Mouse (Mus musculus) limb, embryonic 12.5 days (tissue): Measurements from ENCODE around the gene Ccdc9b. TPM values are rescaled to one million over a fixed set of nuclear protein-coding genes. Genes with fewer than 3 reads are reported as not detected.
A peak's percentile ranks its signal among the peaks of the same experiment; 100 is the strongest.

ENCODE experiments used
- ATAC-seq: fragments of 200-750 bp; cut with Nextera tagmentation; 2 replicates; pipeline ENCODE4 v1.8.0; 2017; ENCODE audit warnings: low read depth, moderate TSS enrichment; ENCODE audit not compliant: insufficient number of reproducible peaks, insufficient read depth, low FRiP score, low TSS enrichment
- H3K27ac ChIP-seq: fragments of 300-500 bp; sonication (generic); 2 replicates; pipeline ENCODE4 v1.5.1; 2016; ENCODE audit warnings: mild to moderate bottlenecking, moderate library complexity
- H3K27me3 ChIP-seq: fragments of 300-500 bp; sonication (generic); 2 replicates; pipeline ENCODE4 v1.6.1; 2016; ENCODE audit warnings: mild to moderate bottlenecking, moderate library complexity
- H3K36me3 ChIP-seq: fragments of 300-500 bp; sonication (generic); 2 replicates; pipeline ENCODE4 v1.6.1; 2016; ENCODE audit warnings: mild to moderate bottlenecking, moderate library complexity
- H3K4me1 ChIP-seq: fragments of 300-500 bp; sonication (generic); replicated peaks from 2 replicates; pipeline ENCODE4 v1.6.1; 2016
- H3K4me2 ChIP-seq: fragments of 300-500 bp; sonication (generic); 2 replicates; pipeline ENCODE4 v1.6.1; 2016; ENCODE audit warnings: mild to moderate bottlenecking, moderate library complexity
- H3K4me3 ChIP-seq: fragments of 300-500 bp; sonication (generic); replicated peaks from 2 replicates; pipeline ENCODE4 v1.5.1; 2016; ENCODE audit warnings: mild to moderate bottlenecking
- H3K9ac ChIP-seq: fragments of 300-500 bp; sonication (generic); replicated peaks from 2 replicates; pipeline ENCODE4 v1.6.1; 2016; ENCODE audit warnings: mild to moderate bottlenecking, moderate library complexity
- H3K9me3 ChIP-seq: fragments of 300-500 bp; sonication (generic); 2 replicates; pipeline ENCODE4 v1.6.1; 2016; ENCODE audit warnings: mild to moderate bottlenecking, moderate library complexity
- WGBS: fragments of 180-500 bp; shearing (Covaris S2); methylation state at CpG from one replicate; pipeline ENCODE4 v1.1.7; 2016; 5-methylcytosine and 5-hydroxymethylcytosine counted together
- polyA plus RNA-seq: library from polyadenylated mRNA; unstranded; fragments of >200 nt; fragmentation: Nextera tagmentation; extraction: Ambion mirVana; gene quantifications from 2 replicates; pipeline ENCODE4 v1.2.1, GENCODE M21; 2016

Gene Ccdc9b
- polyA plus RNA-seq, 1 experiment from 2014 or later, result 0.51 TPM

DNA sequence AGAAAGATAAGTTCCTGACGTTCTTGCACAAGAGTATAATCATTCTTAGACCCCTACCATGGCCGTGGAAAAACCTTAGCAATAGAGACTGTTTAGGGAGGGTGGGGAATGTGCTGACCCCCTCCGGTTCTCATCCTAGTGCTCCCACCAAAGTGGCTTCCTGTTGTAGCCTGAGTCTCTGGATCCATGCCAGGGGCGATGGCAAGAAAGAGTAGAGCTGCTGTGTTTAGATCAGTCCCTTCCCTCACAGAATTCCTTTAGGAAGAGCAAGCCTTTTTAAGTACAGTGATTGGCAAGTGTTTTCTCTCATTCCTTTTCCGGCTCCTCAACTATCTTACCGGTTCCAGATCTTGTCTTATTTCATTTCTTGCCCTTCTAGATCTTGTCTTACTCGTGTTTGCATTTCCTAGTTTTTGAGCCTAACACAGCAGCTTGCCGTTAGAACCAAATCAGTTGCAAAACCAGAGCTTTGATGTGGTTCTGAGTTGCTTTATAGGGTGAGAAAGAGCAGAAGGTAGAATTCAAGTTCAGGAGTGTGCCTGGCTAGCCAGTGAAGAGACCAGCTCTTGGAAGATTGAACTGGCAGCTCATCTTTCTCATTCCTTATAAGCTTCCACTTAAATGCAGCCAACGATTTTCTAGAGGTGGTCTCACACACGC is 15.0 kb downstream of the Ccdc9b start:
- H3K27ac ChIP-seq, result no peak overlapping the region
- peak overlapping the region; percentile 97 for H3K4me2 ChIP-seq
- peaks cover 58% of the 10 kb centered on the region for H3K4me1 ChIP-seq
- H3K9ac ChIP-seq, result no peak overlapping the region
- no peaks in the 10 kb centered on the region for H3K9me3 ChIP-seq
- no peaks in the 10 kb centered on the region for H3K36me3 ChIP-seq
- peaks cover 28% of the 10 kb centered on the region for H3K27me3 ChIP-seq
- WGBS, result 38% methylated on average over 10 of the region's 10 CpGs
- ATAC-seq, result no peak
- peak overlapping the region; percentile 95 for H3K4me3 ChIP-seq

DNA sequence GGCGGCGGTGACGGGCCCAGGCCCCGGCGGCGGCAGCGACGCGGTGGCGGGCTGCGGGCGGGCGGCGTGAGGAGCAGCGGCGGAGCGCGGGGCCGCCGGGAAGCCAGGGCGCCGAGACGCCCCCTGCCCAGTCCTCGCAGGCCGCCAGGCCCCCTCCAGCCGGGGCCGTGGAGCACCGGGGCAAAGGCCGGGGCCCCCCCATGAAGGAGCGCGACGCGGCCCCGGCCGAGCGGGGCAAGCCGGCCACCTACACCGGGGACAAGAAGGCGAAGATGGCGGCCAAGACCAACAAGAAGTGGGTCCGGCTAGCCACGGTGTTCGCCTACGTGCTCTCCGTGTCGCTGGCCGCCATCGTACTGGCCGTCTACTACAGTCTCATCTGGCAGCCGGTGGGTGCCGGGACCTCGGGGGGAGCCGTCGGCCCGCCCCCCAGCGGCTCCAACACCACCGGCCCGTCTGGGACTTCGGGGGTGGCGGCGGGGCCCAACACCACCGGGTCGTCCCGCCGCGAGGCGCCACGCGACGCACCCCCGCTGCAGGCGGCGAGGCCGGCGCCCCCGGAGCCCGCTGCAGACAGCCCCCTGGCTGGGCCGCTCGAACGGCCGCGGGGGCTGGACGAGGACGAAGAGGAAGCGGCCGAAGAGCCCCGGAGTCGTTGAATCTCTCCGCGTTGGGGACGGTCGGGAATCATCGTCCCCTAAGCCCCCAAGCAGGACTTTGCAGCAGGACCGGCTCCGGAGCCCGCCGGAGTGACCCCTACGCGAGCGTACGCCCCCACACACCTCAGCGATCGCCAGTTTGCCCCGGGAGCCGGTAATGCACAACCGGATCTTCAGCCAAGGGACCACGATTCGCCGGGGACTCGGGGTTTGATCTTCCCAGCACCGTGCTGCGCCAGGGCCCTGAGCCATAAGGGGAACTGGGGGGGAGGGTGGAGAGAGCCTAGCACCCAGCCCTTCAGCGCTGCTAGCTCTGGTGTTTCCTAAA is 16.3 kb downstream of the Ccdc9b start:
- peaks cover 35% of the 10 kb centered on the region for H3K27me3 ChIP-seq
- H3K4me1 ChIP-seq, result peaks cover 51% of the 10 kb centered on the region
- H3K4me3 ChIP-seq, result peak overlapping the region; percentile 95
- peak overlapping the region; percentile 97 for H3K4me2 ChIP-seq
- H3K9ac ChIP-seq, result peak overlapping the region; percentile 88
- H3K9me3 ChIP-seq, result no peaks in the 10 kb centered on the region
- peak; percentile 28 for ATAC-seq
- WGBS, result under 1% methylated on average over 103 of the region's 113 CpGs
- H3K36me3 ChIP-seq, result no peaks in the 10 kb centered on the region
- H3K27ac ChIP-seq, result peak overlapping the region; percentile 35; the same call in 1 of the 2 replicates

DNA sequence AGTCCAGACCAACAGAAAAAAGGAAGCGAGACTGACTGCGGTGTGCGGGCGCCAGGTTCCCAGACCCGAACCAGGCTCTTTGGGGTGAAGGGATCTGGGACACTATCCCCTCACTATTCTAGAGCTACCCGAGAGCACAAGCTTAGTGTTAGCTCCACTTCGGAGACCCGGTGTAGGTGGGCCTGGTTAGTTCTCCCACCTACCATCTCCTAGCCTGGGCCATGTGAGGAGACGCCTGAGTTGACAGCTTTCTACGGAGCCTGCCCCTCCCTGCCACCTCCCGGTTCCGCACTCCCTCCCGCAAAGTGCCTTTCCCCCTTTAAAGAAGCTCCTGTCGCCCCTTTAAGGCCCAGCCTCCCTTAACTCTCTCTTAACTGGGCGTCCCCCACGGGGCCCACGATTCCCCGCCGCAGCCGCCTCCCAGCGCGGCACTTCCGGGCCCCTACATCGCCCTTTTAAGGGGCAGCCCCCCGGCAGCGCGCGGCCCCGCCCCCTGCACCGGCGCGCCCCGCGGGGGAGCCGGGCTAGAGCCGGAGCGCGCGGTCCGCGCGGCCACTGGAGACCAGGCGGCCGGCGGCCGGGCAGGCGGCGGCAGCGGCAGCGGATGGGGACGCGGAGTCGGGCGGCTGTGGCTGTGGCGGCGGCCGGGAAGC is 17.1 kb downstream of the Ccdc9b start, which contains the start of gene Inafm2:
Gene Inafm2 (plus strand): TSS at position 527 of the 653 bp plus-strand sequence.
- H3K27ac ChIP-seq, result peak within 1 kb of the TSS; percentile 35; the same call in 1 of the 2 replicates
- WGBS, result under 1% methylated on average over 55 of the region's 57 CpGs
- peaks cover 48% of the 10 kb centered on the region for H3K4me1 ChIP-seq
- peak within 1 kb of the TSS; percentile 88 for H3K9ac ChIP-seq
- H3K4me3 ChIP-seq, result peak within 1 kb of the TSS; percentile 95
- H3K36me3 ChIP-seq, result no peaks in the 10 kb centered on the region
- peak within 1 kb of the TSS; percentile 97 for H3K4me2 ChIP-seq
- ATAC-seq, result peak; percentile 77; the same call in 1 of the 2 replicates
- H3K27me3 ChIP-seq, result peaks cover 35% of the 10 kb centered on the region
- H3K9me3 ChIP-seq, result no peaks in the 10 kb centered on the region

DNA sequence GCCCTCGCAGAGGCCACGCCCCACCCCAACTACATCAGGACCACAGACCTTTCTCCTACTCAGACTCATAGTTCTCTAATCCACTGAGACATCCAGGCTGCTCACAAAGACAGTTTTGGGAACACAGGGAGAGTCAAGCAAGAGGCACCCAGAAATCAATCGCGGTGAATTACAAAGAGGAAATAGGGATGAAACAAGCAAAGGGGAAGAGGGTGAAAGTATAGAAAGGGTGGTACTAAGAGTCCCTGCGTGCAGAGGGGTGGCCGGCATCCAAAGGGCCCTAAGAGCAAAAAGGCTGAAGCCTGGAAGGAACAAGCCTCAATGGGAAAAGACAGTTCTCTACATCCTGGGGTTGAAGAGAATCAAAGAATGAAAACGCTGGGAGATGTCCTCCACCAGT is 17.8 kb downstream of the Ccdc9b start:
- H3K27ac ChIP-seq, result no peak overlapping the region
- no peaks in the 10 kb centered on the region for H3K9me3 ChIP-seq
- H3K4me3 ChIP-seq, result peak overlapping the region; percentile 95
- peaks cover 35% of the 10 kb centered on the region for H3K27me3 ChIP-seq
- H3K9ac ChIP-seq, result no peak overlapping the region
- WGBS, result 8% methylated on average over 7 of the region's 7 CpGs
- H3K36me3 ChIP-seq, result no peaks in the 10 kb centered on the region
- ATAC-seq, result no peak
- H3K4me2 ChIP-seq, result peak overlapping the region; percentile 97
- H3K4me1 ChIP-seq, result peaks cover 41% of the 10 kb centered on the region

DNA sequence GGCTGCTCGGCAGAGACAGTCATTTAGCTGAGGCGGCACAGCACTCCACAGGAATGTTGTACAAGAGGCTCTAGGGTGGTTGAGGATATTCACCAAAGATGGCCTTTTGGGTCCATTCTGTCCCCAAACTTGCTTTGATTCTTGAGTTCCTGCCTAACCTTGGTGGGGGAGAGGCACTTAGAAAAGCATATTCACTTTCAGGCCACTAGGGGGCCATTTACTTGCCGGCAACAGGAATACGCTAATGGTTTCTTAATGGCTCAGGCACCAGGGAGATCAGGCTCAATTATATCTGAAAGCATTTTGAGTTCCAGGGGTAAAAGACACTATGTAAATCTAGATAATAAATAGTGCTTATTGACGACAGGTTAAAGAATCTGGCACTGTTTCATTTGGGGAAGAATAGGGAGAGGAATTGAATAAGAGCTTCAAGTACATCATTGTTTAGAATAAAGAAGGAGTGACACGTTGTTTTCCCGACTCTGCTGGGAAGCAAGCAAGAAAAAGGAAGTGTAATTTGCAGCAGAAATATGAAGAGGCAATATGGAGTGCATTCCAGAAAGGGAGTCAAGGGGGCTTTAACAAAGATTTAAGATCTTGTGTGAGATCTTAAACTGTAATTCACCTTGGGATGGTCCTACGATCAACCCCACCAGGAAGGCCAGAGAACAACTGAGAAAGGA is 19.1 kb downstream of the Ccdc9b start:
- Histone ChIP-seq H3K9me3 (no peaks in the 10 kb centered on the region), H3K4me3 (no peak overlapping the region), H3K9ac (no peak overlapping the region), H3K4me1 (peaks cover 28% of the 10 kb centered on the region), H3K27me3 (peaks cover 38% of the 10 kb centered on the region), H3K4me2 (no peak overlapping the region), H3K27ac (no peak overlapping the region), H3K36me3 (no peaks in the 10 kb centered on the region)
- no peak for ATAC-seq
- 25% methylated on average over 8 of the region's 8 CpGs for WGBS

DNA sequence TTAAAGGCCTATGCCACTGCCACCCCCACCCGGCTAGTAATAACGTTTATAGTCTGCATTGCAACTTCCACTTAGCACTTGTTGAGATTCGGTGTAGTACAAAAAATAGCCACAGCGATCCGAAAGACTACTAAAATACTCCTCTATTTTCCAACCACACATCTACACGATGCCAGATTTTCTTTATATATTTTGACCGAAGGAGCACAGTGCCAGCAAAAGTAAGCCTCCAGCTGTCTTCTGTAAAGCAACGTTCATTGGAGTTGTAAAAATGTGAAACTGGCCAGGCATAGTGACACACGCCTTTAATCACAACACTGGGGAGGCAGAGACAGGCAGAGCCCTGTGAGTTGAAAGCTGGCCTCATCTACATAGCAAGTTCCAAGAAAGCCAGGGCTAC is 21.3 kb downstream of the Ccdc9b start:
- Histone ChIP-seq H3K9ac (no peak overlapping the region), H3K36me3 (no peaks in the 10 kb centered on the region), H3K4me1 (peaks cover 7% of the 10 kb centered on the region), H3K4me2 (no peak overlapping the region), H3K27me3 (peaks cover 38% of the 10 kb centered on the region), H3K4me3 (no peak overlapping the region), H3K27ac (no peak overlapping the region), H3K9me3 (no peaks in the 10 kb centered on the region)
- no peak for ATAC-seq
- 53% methylated on average over 9 of the region's 9 CpGs for WGBS

DNA sequence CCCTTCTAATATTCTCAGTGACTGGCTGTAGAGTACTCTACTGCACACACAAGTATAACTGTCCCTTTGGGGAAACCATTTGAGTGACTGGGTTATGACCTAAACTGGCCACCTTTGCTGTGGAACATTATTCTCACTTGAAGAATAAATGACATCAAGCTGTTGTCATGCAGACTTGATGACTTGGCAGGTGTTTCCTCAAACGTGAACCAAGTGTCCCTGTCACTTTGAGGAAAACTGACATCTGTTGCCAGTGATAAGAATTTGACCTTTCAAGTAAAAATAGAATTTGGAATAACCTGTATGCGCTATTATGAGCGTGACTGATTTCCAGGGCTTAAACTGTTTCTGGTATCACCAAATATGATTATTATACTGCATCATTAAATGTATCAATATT is 22.1 kb downstream of the Ccdc9b start:
- no peak for ATAC-seq
- H3K9ac ChIP-seq, result no peak overlapping the region
- 67% methylated on average over 3 of the region's 3 CpGs for WGBS
- H3K4me1 ChIP-seq, result peaks cover 7% of the 10 kb centered on the region
- no peak overlapping the region for H3K4me3 ChIP-seq
- H3K4me2 ChIP-seq, result no peak overlapping the region
- no peaks in the 10 kb centered on the region for H3K36me3 ChIP-seq
- no peak overlapping the region for H3K27ac ChIP-seq
- no peaks in the 10 kb centered on the region for H3K9me3 ChIP-seq
- peaks cover 41% of the 10 kb centered on the region for H3K27me3 ChIP-seq

DNA sequence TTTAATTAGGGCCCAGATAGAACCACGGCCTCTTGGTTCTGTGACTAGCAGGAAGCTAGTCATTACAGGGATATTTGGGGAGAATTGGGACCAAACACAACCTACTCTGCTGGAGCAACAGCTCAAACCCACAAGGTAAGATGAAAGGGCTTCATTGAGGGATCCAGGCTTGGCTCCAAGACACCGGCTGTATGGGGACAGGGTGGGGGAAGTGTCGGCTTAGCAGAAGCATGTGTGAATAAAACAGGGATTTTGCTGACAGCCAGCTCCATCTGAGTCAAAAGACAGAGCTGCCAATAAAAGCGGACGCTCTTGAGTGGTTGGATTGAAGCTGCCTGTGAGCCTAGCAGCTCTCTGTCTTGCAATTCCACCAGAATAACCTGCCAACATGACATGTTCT is 29.1 kb downstream of the Ccdc9b start:
- Histone ChIP-seq H3K27me3 (peaks cover 51% of the 10 kb centered on the region), H3K27ac (no peak overlapping the region), H3K9ac (no peak overlapping the region), H3K4me1 (peaks cover 15% of the 10 kb centered on the region), H3K36me3 (no peaks in the 10 kb centered on the region), H3K9me3 (no peaks in the 10 kb centered on the region), H3K4me2 (no peak overlapping the region), H3K4me3 (no peak overlapping the region)
- ATAC-seq, result no peak
- 38% methylated on average over 5 of the region's 5 CpGs for WGBS

DNA sequence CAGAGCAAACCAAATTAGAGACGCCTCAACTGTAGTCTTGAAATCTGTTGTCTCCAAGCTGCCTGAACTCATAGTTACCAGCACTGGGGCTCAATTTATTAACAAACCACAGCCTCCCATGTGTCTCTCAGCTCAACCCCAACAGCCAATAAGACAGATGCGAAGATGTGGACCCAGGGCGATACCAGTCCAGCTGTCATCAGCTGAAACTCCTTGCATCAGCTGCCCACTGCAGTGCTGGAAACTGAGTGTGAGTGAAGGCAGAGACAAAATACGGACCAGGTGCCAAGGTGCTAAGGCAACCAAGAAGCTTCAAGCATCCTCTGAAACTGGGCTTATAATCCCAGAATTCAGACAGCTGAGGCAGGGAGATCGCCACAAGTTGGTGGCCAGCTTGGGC is 30.5 kb downstream of the Ccdc9b start:
- no peak overlapping the region for H3K9ac ChIP-seq
- H3K4me1 ChIP-seq, result peaks cover 23% of the 10 kb centered on the region
- 86% methylated on average over 5 of the region's 5 CpGs for WGBS
- no peak overlapping the region for H3K4me3 ChIP-seq
- no peak overlapping the region for H3K27ac ChIP-seq
- no peaks in the 10 kb centered on the region for H3K9me3 ChIP-seq
- H3K36me3 ChIP-seq, result no peaks in the 10 kb centered on the region
- no peak overlapping the region for H3K4me2 ChIP-seq
- ATAC-seq, result no peak
- H3K27me3 ChIP-seq, result peaks cover 62% of the 10 kb centered on the region

DNA sequence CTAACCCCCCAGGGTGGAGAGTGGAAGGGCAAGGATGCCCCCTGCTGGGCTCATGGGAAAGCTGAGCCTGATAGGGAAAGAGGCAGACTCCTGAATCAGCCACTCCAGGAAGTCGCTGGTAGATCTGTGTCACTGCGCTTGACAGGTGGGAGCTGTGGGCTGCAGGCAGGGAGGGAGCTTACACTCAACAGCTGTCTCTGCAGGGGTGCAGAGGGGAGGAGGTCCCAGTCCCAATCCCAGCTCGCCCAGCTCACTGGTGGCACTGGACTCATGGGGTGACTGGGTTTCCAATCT is 31.9 kb downstream of the Ccdc9b start:
- no peak overlapping the region for H3K4me2 ChIP-seq
- no peak for ATAC-seq
- no peak overlapping the region for H3K27ac ChIP-seq
- no peak overlapping the region for H3K4me3 ChIP-seq
- H3K4me1 ChIP-seq, result peaks cover 23% of the 10 kb centered on the region
- H3K36me3 ChIP-seq, result no peaks in the 10 kb centered on the region
- no peaks in the 10 kb centered on the region for H3K9me3 ChIP-seq
- H3K9ac ChIP-seq, result no peak overlapping the region
- H3K27me3 ChIP-seq, result peaks cover 64% of the 10 kb centered on the region
- WGBS, result 0% methylated on average over 3 of the region's 3 CpGs
